Mouse (Mus musculus) urinary bladder, postnatal 14 days (tissue): ENCODE data around the gene Sult2a5.

Experiments used
- DNase-seq: peaks from one replicate; pipeline ENCODE4 v3.0.0; 2021; ENCODE audit warnings: low spot score

Gene Sult2a5

DNA sequence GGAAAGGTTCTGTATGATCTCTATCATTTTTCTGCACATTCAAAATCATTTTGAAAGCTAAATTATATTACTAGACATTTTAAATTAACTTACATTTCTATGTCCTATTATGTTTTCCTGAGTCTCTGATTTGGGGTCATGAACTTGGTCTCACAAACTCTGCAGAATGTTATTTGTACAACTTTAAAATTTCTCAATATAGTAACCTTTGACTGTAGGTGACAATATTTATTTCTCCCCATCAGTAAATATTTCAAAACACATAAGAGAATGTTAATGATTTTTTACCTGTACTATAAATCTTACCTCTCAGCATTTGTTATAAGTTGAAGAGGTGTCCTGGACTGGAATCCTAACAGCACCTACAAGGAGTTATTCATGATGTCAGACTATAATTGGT is at the start of gene Sult2a5:
Gene Sult2a5, plus strand, starts transcription at position 301 of the 400 bp plus-strand sequence.
- DNase-seq: no peak
